Mouse (Mus musculus) left cerebral cortex, postnatal 4 days (tissue): ENCODE data around the gene Zbtb6. TPM values are rescaled to one million over a fixed set of nuclear protein-coding genes. Genes with fewer than 3 reads are reported as not detected.

Experiments used
- DNase-seq: peaks from one replicate; pipeline ENCODE4 v3.0.0-alpha.2; 2022
- intact Hi-C: fragments of 180-260 bp; cut with DNase I; formaldehyde crosslinking; loops from one replicate; pipeline ENCODE4 v1.15.1; 2025
- total RNA-seq, 2 experiments: library from RNA; stranded (reverse); gene quantifications; 2 replicates each; pipeline ENCODE4 v1.2.3; 2021

Zbtb6 gene
- total RNA-seq, result 10 to 100 TPM; 30.5 to 31.7 TPM

- peak; percentile 97 for DNase-seq
- intact Hi-C loops, result no loop called here
Measured at GRCm38 (mm10) chr2:37442611-37443591, at the start of gene Zbtb6, which contains the start of the genes Zbtb26 and Rabgap1. TSS of gene Zbtb6 (minus strand) at chr2:37443171. TSS of gene Zbtb26 (minus strand) at chr2:37443135. TSS of gene Rabgap1 (plus strand) at chr2:37443279.

GRCm38 (mm10) chr2:37488956-37489355, 46.0 kb upstream of the Zbtb6 start:
- DNase-seq, result no peak
- intact Hi-C loops, result no loop called here

GRCm38 (mm10) chr2:37486408-37486807, 43.4 kb upstream of the Zbtb6 start:
- DNase-seq, result no peak
- intact Hi-C loops, result no loop called here

- intact Hi-C loops, result no loop called here
- DNase-seq, result peak; percentile 2
Measured at GRCm38 (mm10) chr2:37485370-37485769, 42.4 kb upstream of the Zbtb6 start.

GRCm38 (mm10) chr2:37484165-37484564, 41.2 kb upstream of the Zbtb6 start:
- intact Hi-C loops, result loop anchor here (5.0 kb wide), 1 partner anchor 102 kb away; no protein-coding TSS in a partner anchor
- DNase-seq, result no peak

- intact Hi-C loops, result loop anchor here (5.0 kb wide), 1 partner anchor 98 kb away; no protein-coding TSS in a partner anchor
- no peak for DNase-seq
Measured at GRCm38 (mm10) chr2:37480039-37480438, 37.1 kb upstream of the Zbtb6 start.

GRCm38 (mm10) chr2:37479559-37479958, 36.6 kb upstream of the Zbtb6 start:
- intact Hi-C loops, result no loop called here
- DNase-seq, result no peak

GRCm38 (mm10) chr2:37466266-37466665, 23.3 kb upstream of the Zbtb6 start:
- no peak for DNase-seq
- intact Hi-C loops, result no loop called here

- no peak for DNase-seq
- intact Hi-C loops, result no loop called here
Measured at GRCm38 (mm10) chr2:37460707-37461106, 17.7 kb upstream of the Zbtb6 start.

- intact Hi-C loops, result no loop called here
- DNase-seq, result no peak
Measured at GRCm38 (mm10) chr2:37452376-37452760, 9.4 kb upstream of the Zbtb6 start.

GRCm38 (mm10) chr2:37451667-37452375, 8.8 kb upstream of the Zbtb6 start:
- peak; percentile 96 for DNase-seq
- intact Hi-C loops, result no loop called here

- intact Hi-C loops, result no loop called here
- DNase-seq, result no peak
Measured at GRCm38 (mm10) chr2:37431609-37432008, 11.4 kb downstream of the Zbtb6 start.

GRCm38 (mm10) chr2:37430593-37431464, 12.1 kb downstream of the Zbtb6 start:
- DNase-seq, result peak; percentile 81

GRCm38 (mm10) chr2:37423671-37424070, 19.3 kb downstream of the Zbtb6 start:
- DNase-seq, result no peak
- intact Hi-C loops, result no loop called here

More at GRCm38 (mm10) chr2:37430593-37431464, 12.1 kb downstream of the Zbtb6 start:
- intact Hi-C loops, result no loop called here

GRCm38 (mm10) chr2:37422306-37423304, 20.4 kb downstream of the Zbtb6 start, which contains the start of gene Rc3h2:
TSS of gene Rc3h2 (minus strand) at chr2:37422903.
- DNase-seq, result peak; percentile 96
- intact Hi-C loops, result no loop called here

- no peak for DNase-seq
- intact Hi-C loops, result no loop called here
Measured at GRCm38 (mm10) chr2:37421903-37422302, 21.1 kb downstream of the Zbtb6 start.

- intact Hi-C loops, result no loop called here
- DNase-seq, result no peak
Measured at GRCm38 (mm10) chr2:37395539-37395938, 47.4 kb downstream of the Zbtb6 start.

- intact Hi-C loops, result loop anchor here (5.0 kb wide), 1 partner anchor 99 kb away; no protein-coding TSS in a partner anchor
- no peak for DNase-seq
Measured at GRCm38 (mm10) chr2:37382921-37383320, 60.0 kb downstream of the Zbtb6 start.

- DNase-seq, result peak; percentile 60
- intact Hi-C loops, result loop anchor here (5.0 kb wide), 1 partner anchor 102 kb away; no protein-coding TSS in a partner anchor
Measured at GRCm38 (mm10) chr2:37380189-37380588, 62.8 kb downstream of the Zbtb6 start.
